Mouse (Mus musculus) bone marrow macrophage, adult 2 months (primary cell): ENCODE data around the gene Myo18a.

Experiments used
- CTCF ChIP-seq: IDR thresholded peaks from 2 replicates; pipeline ENCODE4 v1.5.1; 2012; ENCODE audit warnings: low read depth, mild to moderate bottlenecking, low read length, moderate library complexity
- POLR2A ChIP-seq: IDR thresholded peaks from 2 replicates; pipeline ENCODE4 v1.6.1; 2012; ENCODE audit warnings: mild to moderate bottlenecking, low read depth, low read length, borderline replicate concordance

GRCm38 (mm10) chr11:77913505-77913904 lies 150.5 kb downstream of the Myo18a start:
- TF ChIP-seq CTCF (no peak), POLR2A (no peak)
